Mouse (Mus musculus) kidney, postnatal 0 days (tissue): ENCODE results near the gene Cntn5. TPM values are rescaled to one million over a fixed set of nuclear protein-coding genes. Genes with fewer than 3 reads are reported as not detected.

ENCODE experiments used
- ATAC-seq: fragments of 200-750 bp; cut with Nextera tagmentation; replicated peaks from 2 replicates; pipeline ENCODE4 v1.8.0; 2017; ENCODE audit warnings: low read depth, moderate number of reproducible peaks, moderate TSS enrichment, moderate library complexity; ENCODE audit not compliant: low FRiP score
- DNase-seq: peaks from one replicate; pipeline ENCODE4 v3.0.0-alpha.2; 2016; ENCODE audit warnings: low spot score
- H3K27ac ChIP-seq: fragments of 300-500 bp; sonication (generic); 2 replicates; pipeline ENCODE4 v1.5.1; 2014; ENCODE audit warnings: mild to moderate bottlenecking
- H3K27me3 ChIP-seq: fragments of 300-500 bp; sonication (generic); 2 replicates; pipeline ENCODE4 v1.6.1; 2014; ENCODE audit warnings: low read length, mixed read lengths; ENCODE audit not compliant: insufficient read depth
- H3K36me3 ChIP-seq: fragments of 300-500 bp; sonication (generic); 2 replicates; pipeline ENCODE4 v1.6.1; 2014; ENCODE audit warnings: low read length, mixed read lengths; ENCODE audit not compliant: insufficient read depth
- H3K4me1 ChIP-seq: fragments of 300-500 bp; sonication (generic); replicated peaks from 2 replicates; pipeline ENCODE4 v1.6.1; 2014; ENCODE audit warnings: antibody characterized with exemption, low read length, mixed read lengths; ENCODE audit not compliant: insufficient read depth
- H3K4me2 ChIP-seq: fragments of 300-500 bp; sonication (generic); 2 replicates; pipeline ENCODE4 v1.6.1; 2014; ENCODE audit warnings: mild to moderate bottlenecking, low read length, moderate library complexity, mixed read lengths
- H3K4me3 ChIP-seq: fragments of 300-500 bp; sonication (generic); replicated peaks from 2 replicates; pipeline ENCODE4 v1.5.1; 2014; ENCODE audit warnings: low read depth, low read length
- H3K9ac ChIP-seq: fragments of 300-500 bp; sonication (generic); 2 replicates; pipeline ENCODE4 v1.6.1; 2014; ENCODE audit warnings: low read depth, low read length
- H3K9me3 ChIP-seq: fragments of 300-500 bp; sonication (generic); replicated peaks from 2 replicates; pipeline ENCODE4 v1.6.1; 2016; ENCODE audit warnings: low read length, inconsistent platforms, mixed read lengths
- CTCF ChIP-seq: IDR thresholded peaks from 2 replicates; pipeline ENCODE4 v1.5.1; 2016; ENCODE audit warnings: antibody characterized with exemption, low read depth, mild to moderate bottlenecking, moderate library complexity
- WGBS: fragments of 180-500 bp; shearing (Covaris S2); extraction: QIAGEN DNeasy Blood & Tissue Kit; methylation state at CpG from one replicate; pipeline ENCODE4 v1.1.7; 2014; 5-methylcytosine and 5-hydroxymethylcytosine counted together
- polyA plus RNA-seq: library from polyadenylated mRNA; unstranded; fragments of >200 nt; fragmentation: Nextera tagmentation; extraction: Ambion mirVana; gene quantifications from 2 replicates; pipeline ENCODE4 v1.2.1, GENCODE M21; 2015

Cntn5 gene
- polyA plus RNA-seq, 1 experiment from 2014 or later = 0.43 TPM

DNA sequence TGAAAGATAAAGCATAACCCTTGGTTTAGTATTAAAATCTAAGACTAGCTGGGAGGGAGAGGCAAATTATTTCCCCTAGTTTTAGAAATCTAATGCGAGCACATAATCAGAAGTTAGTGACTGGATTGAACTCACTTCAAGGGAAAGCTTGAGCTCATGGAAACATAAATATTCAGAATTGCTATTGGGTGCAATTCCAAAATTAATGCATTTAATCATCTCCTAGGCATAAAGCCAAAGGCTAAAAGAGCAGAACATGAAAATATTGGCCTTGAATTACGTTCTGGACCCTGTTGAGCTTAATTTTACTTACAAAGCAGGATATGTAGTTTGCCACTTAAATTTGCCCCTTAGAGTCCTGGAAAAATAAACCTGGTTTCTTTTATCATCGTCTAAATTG is 1124.9 kb downstream of the Cntn5 start:
- peak; percentile 51 for DNase-seq
- no peaks in the 10 kb centered on the region for H3K27me3 ChIP-seq
- H3K27ac ChIP-seq = no peak overlapping the region
- 55% methylated on average over 3 of the region's 3 CpGs for WGBS
- H3K36me3 ChIP-seq = no peaks in the 10 kb centered on the region
- TF ChIP-seq CTCF = no peak
- no peak for ATAC-seq
- no peak overlapping the region for H3K4me3 ChIP-seq
- H3K9ac ChIP-seq = no peak overlapping the region
- H3K4me1 ChIP-seq = no peaks in the 10 kb centered on the region
- no peaks in the 10 kb centered on the region for H3K9me3 ChIP-seq
- no peak overlapping the region for H3K4me2 ChIP-seq

DNA sequence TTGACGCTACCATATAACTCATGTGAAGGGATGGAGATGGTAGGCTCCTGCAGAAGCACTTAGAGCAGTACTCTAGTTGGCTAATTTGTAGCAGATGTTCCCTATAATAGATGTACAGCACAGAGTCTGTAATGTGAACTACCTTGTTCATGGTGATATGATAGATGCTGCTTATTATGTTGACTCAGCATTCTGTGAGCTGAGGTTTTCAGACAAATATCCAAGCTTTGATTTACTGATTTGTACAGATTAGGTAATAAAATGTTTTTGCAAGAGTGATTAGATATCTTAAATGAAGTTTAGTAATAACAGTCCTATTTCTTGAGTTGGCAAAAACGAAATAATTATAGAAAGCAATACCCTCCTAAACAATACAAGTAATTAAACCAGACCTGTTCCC is 1133.8 kb downstream of the Cntn5 start:
- Histone ChIP-seq H3K9me3 (no peaks in the 10 kb centered on the region), H3K4me1 (no peaks in the 10 kb centered on the region), H3K36me3 (no peaks in the 10 kb centered on the region), H3K9ac (no peak overlapping the region), H3K4me3 (no peak overlapping the region), H3K4me2 (no peak overlapping the region), H3K27ac (no peak overlapping the region), H3K27me3 (no peaks in the 10 kb centered on the region)
- WGBS = 60% methylated on average over 2 of the region's 2 CpGs
- no peak for DNase-seq
- no peak for TF ChIP-seq CTCF
- ATAC-seq = no peak

DNA sequence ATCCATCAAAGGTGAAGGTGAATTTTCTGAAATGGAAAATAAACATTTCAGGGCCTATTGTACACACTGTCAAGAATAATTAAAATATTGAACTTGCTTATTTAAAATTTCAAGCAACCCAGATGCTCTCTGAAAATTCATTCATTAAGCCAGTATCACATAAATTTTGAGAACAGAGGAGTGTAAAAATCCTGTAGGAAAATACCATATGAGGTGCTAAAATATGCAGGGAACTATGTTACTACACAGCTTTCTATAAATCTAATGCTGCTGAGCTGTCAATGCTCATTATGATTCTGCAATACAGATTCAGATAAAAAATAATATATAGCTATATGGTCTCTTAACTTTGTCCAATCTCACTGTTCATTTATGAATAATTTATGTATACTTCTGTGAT is 1134.9 kb downstream of the Cntn5 start:
- no peak for TF ChIP-seq CTCF
- no peak overlapping the region for H3K4me2 ChIP-seq
- DNase-seq (no peak), ATAC-seq (no peak)
- H3K4me1 ChIP-seq = no peaks in the 10 kb centered on the region
- no peaks in the 10 kb centered on the region for H3K27me3 ChIP-seq
- no peaks in the 10 kb centered on the region for H3K36me3 ChIP-seq
- H3K27ac ChIP-seq = no peak overlapping the region
- no peak overlapping the region for H3K9ac ChIP-seq
- no peak overlapping the region for H3K4me3 ChIP-seq
- H3K9me3 ChIP-seq = no peaks in the 10 kb centered on the region

DNA sequence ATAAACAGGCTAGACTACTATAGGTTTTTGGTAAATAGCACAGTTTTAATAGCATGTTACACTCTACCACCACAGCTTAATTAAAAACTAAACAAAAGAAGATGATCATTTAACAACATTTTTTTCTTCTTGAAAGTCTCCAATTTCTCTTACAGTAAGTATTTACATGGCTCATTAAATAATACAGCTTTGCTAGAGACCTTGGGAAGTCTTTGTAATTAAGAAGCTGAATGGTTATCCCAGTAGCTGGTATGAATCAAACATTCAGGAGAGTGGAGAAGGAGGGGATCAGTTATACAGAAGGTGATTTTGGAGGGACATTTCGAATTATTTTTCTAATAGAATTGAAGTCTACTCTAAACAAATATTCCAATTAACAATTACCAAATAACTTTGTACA is 1186.4 kb downstream of the Cntn5 start:
- WGBS = 56% methylated on average over 1 of the region's 1 CpGs
- no peaks in the 10 kb centered on the region for H3K4me1 ChIP-seq
- H3K9ac ChIP-seq = no peak overlapping the region
- no peak for TF ChIP-seq CTCF
- H3K27me3 ChIP-seq = no peaks in the 10 kb centered on the region
- H3K4me3 ChIP-seq = no peak overlapping the region
- no peaks in the 10 kb centered on the region for H3K9me3 ChIP-seq
- H3K27ac ChIP-seq = no peak overlapping the region
- ATAC-seq = no peak
- H3K4me2 ChIP-seq = no peak overlapping the region
- no peaks in the 10 kb centered on the region for H3K36me3 ChIP-seq
- peak; percentile 56 for DNase-seq

DNA sequence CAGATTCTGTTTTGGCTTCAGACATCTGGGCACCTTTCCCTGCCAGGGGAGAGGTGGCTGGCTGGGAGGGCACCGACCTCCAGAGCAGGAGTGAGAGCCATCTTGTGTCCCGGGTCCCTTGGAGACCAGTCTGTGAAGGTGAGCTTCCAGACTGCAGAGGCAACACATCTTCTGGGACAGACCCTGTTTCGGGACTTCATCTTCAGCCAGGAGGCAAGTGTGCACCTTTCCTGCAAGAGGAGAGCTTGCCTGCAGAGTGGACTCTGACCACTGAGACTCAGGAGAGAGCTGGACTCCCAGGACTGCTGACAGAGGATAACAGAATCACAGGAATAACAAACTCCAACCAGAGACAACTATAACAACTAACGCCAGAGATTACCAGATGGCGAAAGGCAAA is 1195.9 kb downstream of the Cntn5 start:
- H3K27me3 ChIP-seq = no peaks in the 10 kb centered on the region
- TF ChIP-seq CTCF = no peak

DNA sequence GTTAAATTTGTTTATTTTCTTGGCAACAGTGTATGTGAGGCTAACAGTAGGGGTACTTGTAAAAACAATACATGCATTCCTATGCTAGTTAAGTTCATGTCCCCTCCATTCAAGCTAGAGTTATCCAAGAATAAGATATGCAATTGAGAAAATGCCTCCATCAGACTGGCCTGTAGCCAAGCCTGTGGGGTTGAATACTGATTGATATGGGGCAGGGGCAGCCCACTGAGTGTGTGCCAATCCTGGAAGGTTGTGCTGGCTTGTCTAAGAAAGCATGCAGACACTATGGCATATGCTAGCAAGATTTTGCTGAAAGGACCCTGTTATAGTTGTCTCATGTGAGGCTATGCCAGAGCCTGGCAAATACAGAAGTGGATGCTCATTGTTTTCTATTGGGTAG is 1196.8 kb downstream of the Cntn5 start:
- TF ChIP-seq CTCF = no peak
- no peak overlapping the region for H3K4me2 ChIP-seq
- ATAC-seq (no peak), DNase-seq (no peak)
- no peaks in the 10 kb centered on the region for H3K9me3 ChIP-seq
- no peaks in the 10 kb centered on the region for H3K36me3 ChIP-seq
- H3K27me3 ChIP-seq = no peaks in the 10 kb centered on the region
- H3K4me3 ChIP-seq = no peak overlapping the region
- no peaks in the 10 kb centered on the region for H3K4me1 ChIP-seq
- H3K9ac ChIP-seq = no peak overlapping the region
- no peak overlapping the region for H3K27ac ChIP-seq

More for the DNA sequence above, 1195.9 kb downstream of the Cntn5 start:
- Histone ChIP-seq H3K36me3 (no peaks in the 10 kb centered on the region), H3K4me2 (no peak overlapping the region), H3K4me1 (no peaks in the 10 kb centered on the region), H3K4me3 (no peak overlapping the region), H3K9me3 (no peaks in the 10 kb centered on the region), H3K9ac (no peak overlapping the region), H3K27ac (no peak overlapping the region)
- ATAC-seq = no peak
- 79% methylated on average over 5 of the region's 5 CpGs for whole genome bisulfite sequencing
- DNase-seq = no peak

DNA sequence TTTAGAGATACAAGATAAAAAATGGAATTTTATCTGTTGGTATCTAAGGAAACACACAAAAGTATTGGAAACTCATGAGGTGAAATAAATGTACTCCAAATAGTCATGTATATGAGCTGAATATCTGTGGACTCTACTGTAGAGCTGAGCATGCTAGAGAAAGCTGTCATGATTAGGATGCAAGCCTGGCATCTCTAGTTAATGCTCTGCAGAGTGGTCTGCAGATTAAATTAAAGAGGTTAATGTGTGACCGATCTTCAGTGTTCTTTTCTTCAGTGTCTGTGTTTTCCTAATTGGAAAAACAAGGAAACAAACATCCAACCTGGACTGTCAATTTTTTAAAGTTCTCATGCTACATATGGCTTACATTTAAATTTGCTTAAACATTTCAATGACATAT is 1199.4 kb downstream of the Cntn5 start:
- no peak overlapping the region for H3K27ac ChIP-seq
- no peak for DNase-seq
- no peaks in the 10 kb centered on the region for H3K9me3 ChIP-seq
- no peaks in the 10 kb centered on the region for H3K4me1 ChIP-seq
- no peak for ATAC-seq
- TF ChIP-seq CTCF = no peak
- 79% methylated on average over 1 of the region's 1 CpGs for WGBS
- H3K4me3 ChIP-seq = no peak overlapping the region
- H3K27me3 ChIP-seq = no peaks in the 10 kb centered on the region
- H3K4me2 ChIP-seq = no peak overlapping the region
- no peaks in the 10 kb centered on the region for H3K36me3 ChIP-seq
- no peak overlapping the region for H3K9ac ChIP-seq
